Mouse (Mus musculus) splenic B cell, adult 2 months (primary cell): ENCODE results near the gene C6.

Source experiments
- DNase-seq: peaks from one replicate; pipeline ENCODE4 v3.0.0-alpha.2; 2011; ENCODE audit warnings: low read depth, low spot score
- H3K27me3 ChIP-seq: 2 replicates; pipeline ENCODE4 v1.6.1; 2012; ENCODE audit warnings: mild to moderate bottlenecking, low read length, moderate library complexity, mixed read lengths; ENCODE audit not compliant: control insufficient read depth, poor library complexity, insufficient read depth, severe bottlenecking
- H3K36me3 ChIP-seq: 2 replicates; pipeline ENCODE4 v1.6.1; 2012; ENCODE audit warnings: mild to moderate bottlenecking, low read length, moderate library complexity, mixed read lengths; ENCODE audit not compliant: control insufficient read depth, poor library complexity, insufficient read depth, severe bottlenecking

C6 gene

DNA sequence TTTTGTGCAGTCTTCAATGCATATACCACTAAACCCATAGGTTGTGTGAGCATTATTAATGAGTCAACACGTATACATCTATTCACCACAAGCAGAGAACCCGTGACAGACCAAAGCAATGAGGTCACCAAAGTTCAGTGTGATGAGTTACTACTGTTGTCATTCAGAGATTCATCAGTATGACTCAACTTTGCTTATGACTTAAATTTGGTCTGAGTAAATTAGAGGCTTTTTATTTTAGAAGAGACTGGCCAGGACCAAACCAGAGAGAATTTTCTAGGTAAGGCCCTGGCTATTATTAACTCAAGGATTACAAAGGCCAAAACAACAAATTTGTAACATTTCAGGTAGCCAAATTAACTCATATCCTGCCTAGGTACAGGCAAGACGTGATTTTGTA is 109.4 kb downstream of the C6 start:
- DNase-seq, result no peak
- Histone ChIP-seq H3K36me3 (no peaks in the 10 kb centered on the region), H3K27me3 (no peaks in the 10 kb centered on the region)

DNA sequence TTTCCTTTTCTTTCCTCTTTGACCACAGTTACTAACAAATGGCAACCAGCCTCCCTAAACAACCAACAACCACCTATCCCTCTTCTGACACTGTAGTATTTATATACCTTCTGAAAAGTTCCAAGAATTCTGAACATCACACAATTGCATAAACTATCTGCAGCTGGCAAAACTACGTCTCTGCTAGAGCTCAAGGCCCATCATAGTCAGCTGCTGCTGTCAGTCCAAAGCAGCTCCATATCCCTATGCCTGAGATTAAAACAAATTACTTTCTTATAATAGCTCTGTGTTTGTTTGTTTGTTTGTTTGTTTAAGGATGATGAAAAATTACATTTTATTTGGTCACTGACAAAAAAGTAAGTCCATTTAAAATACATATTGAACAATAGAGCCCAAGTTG is 123.0 kb downstream of the C6 start:
- Histone ChIP-seq H3K27me3 (no peaks in the 10 kb centered on the region), H3K36me3 (no peaks in the 10 kb centered on the region)
- DNase-seq, result no peak
